Mouse (Mus musculus): Measurements from ENCODE around the gene Osm. TPM values are rescaled to one million over a fixed set of nuclear protein-coding genes. Genes with fewer than 3 reads are reported as not detected.

Osm gene
- polyA plus RNA-seq, 1 experiment from 2014 or later, result 0.17 TPM

- DNase-seq (ENCODE audit: low spot score) (no peak), ATAC-seq (ENCODE audit: low read depth) (peak; percentile 1; the same call in 1 of the 2 replicates)
- peak overlapping the region; percentile 90 for H3K4me2 ChIP-seq (ENCODE audit: low read depth, low read length)
- H3K27me3 ChIP-seq (replicated peaks; ENCODE audit: control insufficient read depth, insufficient read depth, low read length), result peaks cover 4% of the 10 kb centered on the region; the same call in 1 of the 2 replicates
- no peaks in the 10 kb centered on the region for H3K4me1 ChIP-seq (ENCODE audit: control insufficient read depth, insufficient read depth, low read length)
- H3K9me3 ChIP-seq (ENCODE audit: control insufficient read depth, low read length), result no peaks in the 10 kb centered on the region
- peak overlapping the region; percentile 56 for H3K9ac ChIP-seq (ENCODE audit: low read depth, low read length)
- H3K27ac ChIP-seq (replicated peaks; ENCODE audit: low read depth, low read length), result 0 out of 2 replicates have a peak overlapping the region, but pooled peaks have one; percentile 23
- peaks cover 17% of the 10 kb centered on the region; the same call in 1 of the 2 replicates for H3K36me3 ChIP-seq (ENCODE audit: control insufficient read depth, insufficient read depth, low read length)
- H3K4me3 ChIP-seq (ENCODE audit: low read depth, low read length), result peak overlapping the region; percentile 51
- 5% methylated on average over 6 of the region's 6 CpGs for WGBS
These were observed 17.6 kb upstream of the Osm start for GRCm38 (mm10) chr11:4218637-4219036.

- Histone ChIP-seq H3K4me2 (ENCODE audit: low read depth, low read length) (peak overlapping the region; percentile 90; the same call in 1 of the 2 replicates), H3K9ac (ENCODE audit: low read depth, low read length) (no peak overlapping the region), H3K36me3 (ENCODE audit: control insufficient read depth, insufficient read depth, low read length) (peaks cover 10% of the 10 kb centered on the region; the same call in 1 of the 2 replicates), H3K4me3 (ENCODE audit: low read depth, low read length) (no peak overlapping the region), H3K27ac (replicated peaks; ENCODE audit: low read depth, low read length) (no peak overlapping the region), H3K27me3 (replicated peaks; ENCODE audit: control insufficient read depth, insufficient read depth, low read length) (peaks cover 4% of the 10 kb centered on the region; the same call in 1 of the 2 replicates), H3K9me3 (ENCODE audit: control insufficient read depth, low read length) (no peaks in the 10 kb centered on the region), H3K4me1 (ENCODE audit: control insufficient read depth, insufficient read depth, low read length) (no peaks in the 10 kb centered on the region)
- WGBS, result 8% methylated on average over 2 of the region's 2 CpGs
- ATAC-seq (ENCODE audit: low read depth) (no peak), DNase-seq (ENCODE audit: low spot score) (peak; percentile 87)
These were observed 16.9 kb upstream of the Osm start for GRCm38 (mm10) chr11:4219317-4219751.

- Histone ChIP-seq H3K9me3 (ENCODE audit: control insufficient read depth, low read length) (no peaks in the 10 kb centered on the region), H3K27ac (replicated peaks; ENCODE audit: low read depth, low read length) (no peak overlapping the region), H3K4me1 (ENCODE audit: control insufficient read depth, insufficient read depth, low read length) (no peaks in the 10 kb centered on the region), H3K36me3 (ENCODE audit: control insufficient read depth, insufficient read depth, low read length) (peaks cover 5% of the 10 kb centered on the region; the same call in 1 of the 2 replicates), H3K9ac (ENCODE audit: low read depth, low read length) (no peak overlapping the region), H3K4me2 (ENCODE audit: low read depth, low read length) (no peak overlapping the region), H3K27me3 (replicated peaks; ENCODE audit: control insufficient read depth, insufficient read depth, low read length) (peaks cover 4% of the 10 kb centered on the region; the same call in 1 of the 2 replicates), H3K4me3 (ENCODE audit: low read depth, low read length) (no peak overlapping the region)
- DNase-seq (ENCODE audit: low spot score), result no peak
- no peak for ATAC-seq (ENCODE audit: low read depth)
- 70% methylated on average over 9 of the region's 9 CpGs for WGBS
These were observed 16.3 kb upstream of the Osm start for GRCm38 (mm10) chr11:4219908-4220307.

- Histone ChIP-seq H3K36me3 (ENCODE audit: control insufficient read depth, insufficient read depth, low read length) (no peaks in the 10 kb centered on the region), H3K27me3 (replicated peaks; ENCODE audit: control insufficient read depth, insufficient read depth, low read length) (peaks cover 4% of the 10 kb centered on the region; the same call in 1 of the 2 replicates), H3K4me3 (ENCODE audit: low read depth, low read length) (no peak overlapping the region), H3K9me3 (ENCODE audit: control insufficient read depth, low read length) (no peaks in the 10 kb centered on the region), H3K4me2 (ENCODE audit: low read depth, low read length) (no peak overlapping the region), H3K27ac (replicated peaks; ENCODE audit: low read depth, low read length) (no peak overlapping the region), H3K9ac (ENCODE audit: low read depth, low read length) (no peak overlapping the region), H3K4me1 (ENCODE audit: control insufficient read depth, insufficient read depth, low read length) (no peaks in the 10 kb centered on the region)
- WGBS, result 52% methylated on average over 28 of the region's 28 CpGs
- no peak for ATAC-seq (ENCODE audit: low read depth)
- DNase-seq (ENCODE audit: low spot score), result no peak
These were observed 15.5 kb upstream of the Osm start for GRCm38 (mm10) chr11:4220443-4221400.

GRCm38 (mm10) chr11:4222046-4222950 lies 13.9 kb upstream of the Osm start:
- Histone ChIP-seq H3K27me3 (replicated peaks; ENCODE audit: control insufficient read depth, insufficient read depth, low read length) (peaks cover 4% of the 10 kb centered on the region; the same call in 1 of the 2 replicates), H3K4me1 (ENCODE audit: control insufficient read depth, insufficient read depth, low read length) (no peaks in the 10 kb centered on the region), H3K27ac (replicated peaks; ENCODE audit: low read depth, low read length) (no peak overlapping the region), H3K4me2 (ENCODE audit: low read depth, low read length) (no peak overlapping the region), H3K9me3 (ENCODE audit: control insufficient read depth, low read length) (no peaks in the 10 kb centered on the region), H3K9ac (ENCODE audit: low read depth, low read length) (no peak overlapping the region), H3K4me3 (ENCODE audit: low read depth, low read length) (no peak overlapping the region), H3K36me3 (ENCODE audit: control insufficient read depth, insufficient read depth, low read length) (no peaks in the 10 kb centered on the region)
- WGBS, result 67% methylated on average over 17 of the region's 17 CpGs
- DNase-seq (ENCODE audit: low spot score) (no peak), ATAC-seq (ENCODE audit: low read depth) (no peak)

GRCm38 (mm10) chr11:4223393-4224188 lies 12.6 kb upstream of the Osm start:
- no peak for DNase-seq (ENCODE audit: low spot score)
- no peak for ATAC-seq (ENCODE audit: low read depth)
- 31% methylated on average over 5 of the region's 7 CpGs for WGBS

GRCm38 (mm10) chr11:4224223-4224622 lies 12.0 kb upstream of the Osm start:
- WGBS, result 50% methylated on average over 2 of the region's 2 CpGs
- H3K9me3 ChIP-seq (ENCODE audit: control insufficient read depth, low read length), result no peaks in the 10 kb centered on the region

More at GRCm38 (mm10) chr11:4223393-4224188, 12.6 kb upstream of the Osm start:
- Histone ChIP-seq H3K9me3 (ENCODE audit: control insufficient read depth, low read length) (no peaks in the 10 kb centered on the region), H3K36me3 (ENCODE audit: control insufficient read depth, insufficient read depth, low read length) (no peaks in the 10 kb centered on the region), H3K27ac (replicated peaks; ENCODE audit: low read depth, low read length) (no peak overlapping the region), H3K9ac (ENCODE audit: low read depth, low read length) (no peak overlapping the region), H3K27me3 (replicated peaks; ENCODE audit: control insufficient read depth, insufficient read depth, low read length) (no peaks in the 10 kb centered on the region; the same call in 1 of the 2 replicates), H3K4me3 (ENCODE audit: low read depth, low read length) (no peak overlapping the region), H3K4me1 (ENCODE audit: control insufficient read depth, insufficient read depth, low read length) (no peaks in the 10 kb centered on the region), H3K4me2 (ENCODE audit: low read depth, low read length) (no peak overlapping the region)

More at GRCm38 (mm10) chr11:4224223-4224622, 12.0 kb upstream of the Osm start:
- H3K27me3 ChIP-seq (replicated peaks; ENCODE audit: control insufficient read depth, insufficient read depth, low read length), result no peaks in the 10 kb centered on the region; the same call in 1 of the 2 replicates
- no peak overlapping the region for H3K9ac ChIP-seq (ENCODE audit: low read depth, low read length)
- no peak overlapping the region for H3K4me2 ChIP-seq (ENCODE audit: low read depth, low read length)
- no peak overlapping the region for H3K4me3 ChIP-seq (ENCODE audit: low read depth, low read length)
- H3K4me1 ChIP-seq (ENCODE audit: control insufficient read depth, insufficient read depth, low read length), result no peaks in the 10 kb centered on the region
- ATAC-seq (ENCODE audit: low read depth) (no peak), DNase-seq (ENCODE audit: low spot score) (no peak)
- H3K27ac ChIP-seq (replicated peaks; ENCODE audit: low read depth, low read length), result no peak overlapping the region
- no peaks in the 10 kb centered on the region for H3K36me3 ChIP-seq (ENCODE audit: control insufficient read depth, insufficient read depth, low read length)
